Mouse (Mus musculus) bone marrow macrophage, adult 2 months (primary cell): ENCODE results near the gene Szrd1. TPM values are rescaled to one million over a fixed set of nuclear protein-coding genes. Genes with fewer than 3 reads are reported as not detected.

Source experiments
- H3K27ac ChIP-seq: 2 replicates; pipeline ENCODE4 v1.5.1; 2012; ENCODE audit warnings: low read depth, low read length; ENCODE audit not compliant: insufficient read depth
- H3K4me1 ChIP-seq: 2 replicates; pipeline ENCODE4 v1.6.1; 2012; ENCODE audit warnings: low read length; ENCODE audit not compliant: control insufficient read depth, insufficient read depth
- H3K4me3 ChIP-seq: 2 replicates; pipeline ENCODE4 v1.5.1; 2012; ENCODE audit warnings: mild to moderate bottlenecking, low read length, moderate library complexity; ENCODE audit not compliant: insufficient read depth
- CTCF ChIP-seq: IDR thresholded peaks from 2 replicates; pipeline ENCODE4 v1.5.1; 2012; ENCODE audit warnings: low read depth, mild to moderate bottlenecking, low read length, moderate library complexity
- POLR2A ChIP-seq: IDR thresholded peaks from 2 replicates; pipeline ENCODE4 v1.6.1; 2012; ENCODE audit warnings: mild to moderate bottlenecking, low read depth, low read length, borderline replicate concordance
- polyA plus RNA-seq: library from polyadenylated mRNA; stranded (reverse); fragments of >200 nt; gene quantifications from 2 replicates; pipeline ENCODE4 v1.2.4, GENCODE M21; 2012; ENCODE audit not compliant: missing spikeins, insufficient read depth, insufficient read length

Szrd1 gene
- polyA plus RNA-seq, 1 experiment, result 129 TPM

- Histone ChIP-seq H3K4me1 (peaks cover 13% of the 10 kb centered on the region), H3K27ac (no peak overlapping the region), H3K4me3 (no peak overlapping the region)
- no peak for TF ChIP-seq CTCF
- TF ChIP-seq POLR2A, result no peak
Measured at GRCm38 (mm10) chr4:141172121-141172520, 32.5 kb upstream of the Szrd1 start.

- peaks cover 28% of the 10 kb centered on the region for H3K4me1 ChIP-seq
- TF ChIP-seq POLR2A, result no peak
- no peak overlapping the region for H3K27ac ChIP-seq
- H3K4me3 ChIP-seq, result no peak overlapping the region
Measured at GRCm38 (mm10) chr4:141167156-141167555, 27.6 kb upstream of the Szrd1 start.

- TF ChIP-seq CTCF (no peak), POLR2A (no peak)
- H3K27ac ChIP-seq, result no peak overlapping the region
- H3K4me3 ChIP-seq, result no peak overlapping the region
- H3K4me1 ChIP-seq, result peaks cover 36% of the 10 kb centered on the region
Measured at GRCm38 (mm10) chr4:141165744-141166292, 26.2 kb upstream of the Szrd1 start.

- TF ChIP-seq CTCF (no peak), POLR2A (no peak)
- H3K4me1 ChIP-seq, result peaks cover 51% of the 10 kb centered on the region
- H3K4me3 ChIP-seq, result no peak overlapping the region
- peak overlapping the region; percentile 1; the same call in 1 of the 2 replicates for H3K27ac ChIP-seq
Measured at GRCm38 (mm10) chr4:141163729-141164128, 24.2 kb upstream of the Szrd1 start.

GRCm38 (mm10) chr4:141161699-141162208, 22.2 kb upstream of the Szrd1 start:
- Histone ChIP-seq H3K4me1 (peaks cover 70% of the 10 kb centered on the region), H3K4me3 (no peak overlapping the region), H3K27ac (peak overlapping the region; percentile 11)
- TF ChIP-seq POLR2A (no peak), CTCF (no peak)

GRCm38 (mm10) chr4:141160193-141160592, 20.6 kb upstream of the Szrd1 start:
- Histone ChIP-seq H3K4me3 (no peak overlapping the region), H3K27ac (peak overlapping the region; percentile 83), H3K4me1 (peaks cover 83% of the 10 kb centered on the region)
- TF ChIP-seq POLR2A (no peak), CTCF (no peak)

GRCm38 (mm10) chr4:141159666-141160065, 20.1 kb upstream of the Szrd1 start:
- Histone ChIP-seq H3K4me3 (no peak overlapping the region), H3K27ac (peak overlapping the region; percentile 83), H3K4me1 (peaks cover 86% of the 10 kb centered on the region)
- TF ChIP-seq CTCF, result no peak

- peaks cover 86% of the 10 kb centered on the region for H3K4me1 ChIP-seq
- no peak for TF ChIP-seq POLR2A
- TF ChIP-seq CTCF, result no peak
- H3K27ac ChIP-seq, result peak overlapping the region; percentile 83
- no peak overlapping the region for H3K4me3 ChIP-seq
Measured at GRCm38 (mm10) chr4:141159093-141159492, 19.5 kb upstream of the Szrd1 start.

- Histone ChIP-seq H3K4me3 (no peak overlapping the region), H3K27ac (peak overlapping the region; percentile 83), H3K4me1 (peaks cover 84% of the 10 kb centered on the region)
- TF ChIP-seq POLR2A, result no peak
- no peak for TF ChIP-seq CTCF
Measured at GRCm38 (mm10) chr4:141158609-141159008, 19.0 kb upstream of the Szrd1 start.

- Histone ChIP-seq H3K4me3 (no peak overlapping the region), H3K4me1 (peaks cover 79% of the 10 kb centered on the region), H3K27ac (peak overlapping the region; percentile 83)
- no peak for TF ChIP-seq POLR2A
- TF ChIP-seq CTCF, result no peak
Measured at GRCm38 (mm10) chr4:141157485-141157884, 17.9 kb upstream of the Szrd1 start.
